Comparison of ENCODE assay signal across 8 mouse cellular contexts in the genomic region with DNA sequence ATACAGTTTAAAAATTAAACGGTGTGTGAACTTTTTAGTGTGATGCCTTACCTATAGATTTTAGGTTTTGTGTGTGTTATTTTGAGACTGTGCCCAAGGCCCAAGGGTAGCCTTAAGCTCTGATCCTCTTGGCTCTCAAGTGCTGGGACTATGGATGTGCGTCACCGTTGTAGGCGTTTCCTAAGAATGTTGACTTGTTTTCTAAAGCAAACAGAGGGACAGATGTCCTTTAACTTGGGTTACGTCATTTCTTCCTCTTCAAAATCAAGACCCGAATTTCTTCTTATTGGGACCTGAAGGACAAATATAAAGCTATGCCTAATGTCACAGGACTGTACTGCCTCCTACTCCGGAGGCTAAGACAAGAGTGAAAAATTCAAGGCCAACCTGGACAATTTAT. TPM values are rescaled to one million over a fixed set of nuclear protein-coding genes. Genes with fewer than 3 reads are reported as not detected.
DNase-seq lines count a peak whose midpoint lies in the region; ATAC-seq lines count a peak whose summit lies in the region.

A gene (plus strand): TSS at position 229 of the 400 bp plus-strand sequence.

- H3K4me1 ChIP-seq in intestine, embryonic 16.5 days (ENCODE audit: control insufficient read depth, insufficient read depth, low read length): peaks cover 9% of the 10 kb centered on the region
- H3K4me1 ChIP-seq in midbrain, embryonic 10.5 days: peaks cover 28% of the 10 kb centered on the region

- WGBS in intestine, embryonic 16.5 days: 92% methylated on average over 7 of the region's 7 CpGs
- 95% methylated on average over 7 of the region's 7 CpGs for WGBS in midbrain, embryonic 10.5 days

- no peak for DNase-seq in layer of hippocampus, adult 8-10 months (ENCODE audit: low spot score in 2 of 2)
- no peak for DNase-seq in layer of hippocampus, adult 11-12 months (ENCODE audit: low spot score)
- no peak for DNase-seq in adrenal gland, postnatal 4 days (ENCODE audit: low spot score in 2 of 2)
- DNase-seq in gastrocnemius, postnatal 36 days: no peak
- DNase-seq in midbrain, embryonic 10.5 days (ENCODE audit: low spot score): no peak
- no peak for DNase-seq in embryo, embryonic 10.5 days (ENCODE audit: low spot score)
- DNase-seq in lung, postnatal 14 days: no peak

- peak within 1 kb of the TSS; percentile 53 for H3K27ac ChIP-seq in intestine, embryonic 16.5 days (ENCODE audit: low read length)
- peak within 1 kb of the TSS; percentile 96 for H3K27ac ChIP-seq in midbrain, embryonic 10.5 days (replicated peaks)

- H3K9me3 ChIP-seq in intestine, embryonic 16.5 days (ENCODE audit: control insufficient read depth, low read length): no peaks in the 10 kb centered on the region
- H3K9me3 ChIP-seq in midbrain, embryonic 10.5 days (replicated peaks): no peaks in the 10 kb centered on the region

- H3K9ac ChIP-seq in intestine, embryonic 16.5 days (ENCODE audit: low read depth, low read length): peak within 1 kb of the TSS; percentile 74

- H3K27me3 ChIP-seq in intestine, embryonic 16.5 days (replicated peaks; ENCODE audit: control insufficient read depth, insufficient read depth, low read length): no peaks in the 10 kb centered on the region
- peaks cover 15% of the 10 kb centered on the region for H3K27me3 ChIP-seq in midbrain, embryonic 10.5 days (ENCODE audit: low read depth, poor library complexity, severe bottlenecking)

- H3K4me2 ChIP-seq in intestine, embryonic 16.5 days (ENCODE audit: low read depth, low read length): peak within 1 kb of the TSS; percentile 74

- intact Hi-C loops in gastrocnemius, postnatal 36 days (cut with DNase I): no loop called here

- H3K4me3 ChIP-seq in intestine, embryonic 16.5 days (ENCODE audit: low read length): peak within 1 kb of the TSS; percentile 77
- peak within 1 kb of the TSS; percentile 72 for H3K4me3 ChIP-seq in midbrain, embryonic 10.5 days

- no peak for ATAC-seq in intestine, embryonic 16.5 days

- H3K36me3 ChIP-seq in intestine, embryonic 16.5 days (ENCODE audit: control insufficient read depth, insufficient read depth, low read length): no peaks in the 10 kb centered on the region
- H3K36me3 ChIP-seq in midbrain, embryonic 10.5 days: peaks cover 27% of the 10 kb centered on the region

RNA-seq across cellular contexts. Expression of the gene that starts here (rescaled TPM):
- 10 to 100 TPM; 78.6 to 89.6 (median 84.8) TPM for total RNA-seq in layer of hippocampus, adult 8-10 months (2022)
- total RNA-seq in adrenal gland, postnatal 4 days (2021): 100 to 1,000 TPM in 1 of 2 experiments, 10 to 100 TPM in 1; 87.5 to 104 TPM
- 10 to 100 TPM; 41.0 to 41.4 TPM for total RNA-seq in gastrocnemius, postnatal 36 days (2021)
- 51.6 and 52.3 TPM in 2 replicates for polyA plus RNA-seq in intestine, embryonic 16.5 days (2015; fragmentation: Nextera tagmentation; extraction: Ambion mirVana)
- polyA plus RNA-seq in midbrain, embryonic 10.5 days (2016; fragmentation: Nextera tagmentation; extraction: Ambion mirVana): 75.6 and 79.8 TPM in 2 replicates
